Mouse (Mus musculus): Measurements from ENCODE around the gene Gnai2. TPM values are rescaled to one million over a fixed set of nuclear protein-coding genes. Genes with fewer than 3 reads are reported as not detected.
"Not testable (repeated sequence)": the region's sequence is repeated elsewhere in the genome, so short reads cannot be mapped to it uniquely, and the experiment has no call there.

Gnai2 gene
- polyA plus RNA-seq, 1 experiment, result 1,017 TPM

DNA sequence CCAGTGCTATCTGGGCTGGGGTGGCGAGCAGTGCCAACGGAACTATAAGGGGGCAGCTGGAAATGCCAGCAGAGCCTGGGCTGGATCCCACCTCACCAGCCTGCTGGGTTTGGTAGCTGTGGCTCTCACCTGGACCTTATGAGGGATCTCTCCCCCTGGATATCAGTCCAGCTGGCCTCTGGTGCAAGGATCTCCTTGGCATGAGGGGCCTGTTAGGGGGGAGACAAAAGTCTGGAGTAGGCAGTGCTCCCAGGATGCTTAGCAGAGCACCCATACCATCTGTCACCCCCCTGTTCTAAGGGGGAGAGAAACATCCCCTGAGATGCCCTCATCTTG is 62.9 kb downstream of the Gnai2 start:
- H3K4me3 ChIP-seq (ENCODE audit: insufficient read depth, low read length), result no peak overlapping the region
- no peak for TF ChIP-seq POLR2A (IDR thresholded peaks at IDR 0.05; ENCODE audit: borderline replicate concordance, low read depth, low read length)
- TF ChIP-seq CTCF (IDR thresholded peaks at IDR 0.05; ENCODE audit: low read depth, low read length), result no peak
- H3K27ac ChIP-seq (ENCODE audit: insufficient read depth, low read depth, low read length), result no peak overlapping the region
- H3K4me1 ChIP-seq (ENCODE audit: control insufficient read depth, insufficient read depth, low read length), result peaks cover 43% of the 10 kb centered on the region

- TF ChIP-seq CTCF (IDR thresholded peaks at IDR 0.05; ENCODE audit: low read depth, low read length) (no peak), POLR2A (IDR thresholded peaks at IDR 0.05; ENCODE audit: borderline replicate concordance, low read depth, low read length) (no peak)
- Histone ChIP-seq H3K27ac (ENCODE audit: insufficient read depth, low read depth, low read length) (no peak overlapping the region), H3K4me1 (ENCODE audit: control insufficient read depth, insufficient read depth, low read length) (peaks cover 49% of the 10 kb centered on the region), H3K4me3 (ENCODE audit: insufficient read depth, low read length) (no peak overlapping the region)
Observed at GRCm38 (mm10) chr9:107571534-107572326, 63.4 kb downstream of the Gnai2 start.

GRCm38 (mm10) chr9:107570845-107571244 is 64.3 kb downstream of the Gnai2 start:
- no peak overlapping the region for H3K4me3 ChIP-seq (ENCODE audit: insufficient read depth, low read length)

GRCm38 (mm10) chr9:107570016-107570415 is 65.2 kb downstream of the Gnai2 start:
- Histone ChIP-seq H3K4me1 (ENCODE audit: control insufficient read depth, insufficient read depth, low read length) (peaks cover 60% of the 10 kb centered on the region), H3K4me3 (ENCODE audit: insufficient read depth, low read length) (peak overlapping the region; percentile 85), H3K27ac (ENCODE audit: insufficient read depth, low read depth, low read length) (no peak overlapping the region)
- TF ChIP-seq POLR2A (IDR thresholded peaks at IDR 0.05; ENCODE audit: borderline replicate concordance, low read depth, low read length) (no peak), CTCF (IDR thresholded peaks at IDR 0.05; ENCODE audit: low read depth, low read length) (no peak)

More at GRCm38 (mm10) chr9:107570845-107571244, 64.3 kb downstream of the Gnai2 start:
- TF ChIP-seq CTCF (IDR thresholded peaks at IDR 0.05; ENCODE audit: low read depth, low read length), result no peak
- no peak for TF ChIP-seq POLR2A (IDR thresholded peaks at IDR 0.05; ENCODE audit: borderline replicate concordance, low read depth, low read length)
- no peak overlapping the region for H3K27ac ChIP-seq (ENCODE audit: insufficient read depth, low read depth, low read length)
- H3K4me1 ChIP-seq (ENCODE audit: control insufficient read depth, insufficient read depth, low read length), result peaks cover 56% of the 10 kb centered on the region

DNA sequence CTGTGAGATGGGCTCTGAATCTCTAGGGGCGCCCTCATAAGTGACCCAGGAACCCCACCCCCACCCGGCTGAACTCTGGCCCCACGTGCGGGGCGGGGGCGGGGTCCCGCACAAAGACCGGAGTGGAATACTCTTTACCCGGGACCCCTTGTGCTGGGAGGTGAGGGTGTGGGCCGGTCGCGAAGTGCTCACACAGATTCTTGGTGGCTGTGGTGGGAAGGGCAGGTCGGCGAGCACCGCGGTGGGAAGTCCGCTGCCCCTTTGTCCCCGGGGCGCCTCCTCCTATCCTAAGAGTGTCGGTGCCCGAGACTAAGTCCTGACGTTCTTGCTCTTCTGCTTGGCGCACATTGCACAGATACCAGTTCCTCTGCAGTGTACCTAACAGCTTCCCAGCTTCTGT is 65.9 kb downstream of the Gnai2 start:
- peak overlapping the region; percentile 85 for H3K4me3 ChIP-seq (ENCODE audit: insufficient read depth, low read length)
- TF ChIP-seq POLR2A (IDR thresholded peaks at IDR 0.05; ENCODE audit: borderline replicate concordance, low read depth, low read length) (no peak), CTCF (IDR thresholded peaks at IDR 0.05; ENCODE audit: low read depth, low read length) (no peak)
- peaks cover 54% of the 10 kb centered on the region for H3K4me1 ChIP-seq (ENCODE audit: control insufficient read depth, insufficient read depth, low read length)
- H3K27ac ChIP-seq (ENCODE audit: insufficient read depth, low read depth, low read length), result peak overlapping the region; percentile 46

DNA sequence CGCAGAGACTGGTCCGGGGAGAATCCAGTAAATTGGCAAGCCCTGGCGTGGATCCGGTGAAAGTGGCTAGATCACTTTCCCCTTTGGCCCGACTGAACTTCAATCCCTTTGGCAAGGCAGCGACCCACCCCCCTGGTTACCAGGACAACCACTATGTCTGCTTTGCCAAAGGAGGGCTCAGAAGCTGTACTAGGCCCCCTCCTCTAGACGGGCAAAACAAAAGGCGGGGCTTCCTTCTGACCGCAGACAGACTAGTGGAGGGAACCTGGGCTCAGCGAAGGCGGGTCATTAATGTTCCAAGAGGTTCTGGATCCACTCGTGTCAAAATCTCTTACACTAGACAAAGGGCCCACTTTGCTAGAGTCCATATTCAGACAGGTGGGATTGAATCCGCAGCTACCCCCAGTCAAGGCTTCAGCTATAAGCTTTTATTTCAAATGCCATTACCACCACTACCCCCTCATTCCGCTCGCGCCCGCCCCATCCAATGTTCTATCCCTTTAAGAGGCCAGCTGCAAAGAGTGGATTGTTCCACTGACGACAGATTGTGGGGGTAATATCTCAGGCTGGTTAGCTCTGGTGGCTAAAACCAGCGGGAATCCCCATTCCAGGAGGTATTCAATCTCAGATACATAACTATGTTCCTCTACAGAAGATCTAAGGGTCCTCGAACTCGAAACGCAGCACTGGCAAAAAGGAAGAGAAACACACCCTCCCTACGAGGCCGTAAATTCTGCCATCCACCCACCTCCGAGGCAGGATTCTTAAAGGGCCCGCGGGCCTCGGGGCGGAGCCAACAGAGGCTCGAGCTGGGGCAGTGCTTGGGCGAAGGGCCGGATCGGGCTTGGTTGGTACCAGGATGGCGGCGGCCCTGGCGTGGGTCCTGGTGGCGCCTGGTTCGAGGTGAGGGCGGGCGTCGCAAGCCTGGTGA is 66.6 kb downstream of the Gnai2 start:
- peaks cover 56% of the 10 kb centered on the region for H3K4me1 ChIP-seq (ENCODE audit: control insufficient read depth, insufficient read depth, low read length)
- H3K4me3 ChIP-seq (ENCODE audit: insufficient read depth, low read length), result peak overlapping the region; percentile 85
- H3K27ac ChIP-seq (ENCODE audit: insufficient read depth, low read depth, low read length), result peak overlapping the region; percentile 76
- TF ChIP-seq CTCF (IDR thresholded peaks at IDR 0.05; ENCODE audit: low read depth, low read length) (no peak), POLR2A (IDR thresholded peaks at IDR 0.05; ENCODE audit: borderline replicate concordance, low read depth, low read length) (no peak)

GRCm38 (mm10) chr9:107567702-107568319 is 67.4 kb downstream of the Gnai2 start, which contains the start of gene Hyal2:
Hyal2 (plus strand) TSS chr9:107567945.
- H3K27ac ChIP-seq (ENCODE audit: insufficient read depth, low read depth, low read length), result peak within 1 kb of the TSS; percentile 76
- no peak for TF ChIP-seq CTCF (IDR thresholded peaks at IDR 0.05; ENCODE audit: low read depth, low read length)
- no peak for TF ChIP-seq POLR2A (IDR thresholded peaks at IDR 0.05; ENCODE audit: borderline replicate concordance, low read depth, low read length)
- peaks cover 51% of the 10 kb centered on the region for H3K4me1 ChIP-seq (ENCODE audit: control insufficient read depth, insufficient read depth, low read length)
- peak within 1 kb of the TSS; percentile 85 for H3K4me3 ChIP-seq (ENCODE audit: insufficient read depth, low read length)

GRCm38 (mm10) chr9:107566855-107567254 is 68.3 kb downstream of the Gnai2 start:
- H3K27ac ChIP-seq (ENCODE audit: insufficient read depth, low read depth, low read length), result peak overlapping the region; percentile 35
- no peak for TF ChIP-seq POLR2A (IDR thresholded peaks at IDR 0.05; ENCODE audit: borderline replicate concordance, low read depth, low read length)
- no peak for TF ChIP-seq CTCF (IDR thresholded peaks at IDR 0.05; ENCODE audit: low read depth, low read length)
- no peak overlapping the region for H3K4me3 ChIP-seq (ENCODE audit: insufficient read depth, low read length)
- peaks cover 49% of the 10 kb centered on the region for H3K4me1 ChIP-seq (ENCODE audit: control insufficient read depth, insufficient read depth, low read length)

- H3K4me1 ChIP-seq (ENCODE audit: control insufficient read depth, insufficient read depth, low read length), result peaks cover 43% of the 10 kb centered on the region
- no peak overlapping the region for H3K4me3 ChIP-seq (ENCODE audit: insufficient read depth, low read length)
- peak overlapping the region; percentile 35; the same call in 1 of the 2 replicates for H3K27ac ChIP-seq (ENCODE audit: insufficient read depth, low read depth, low read length)
- no peak for TF ChIP-seq POLR2A (IDR thresholded peaks at IDR 0.05; ENCODE audit: borderline replicate concordance, low read depth, low read length)
- peak; percentile 66 for TF ChIP-seq CTCF (IDR thresholded peaks at IDR 0.05; ENCODE audit: low read depth, low read length)
Observed at GRCm38 (mm10) chr9:107566041-107566709, 69.0 kb downstream of the Gnai2 start.

DNA sequence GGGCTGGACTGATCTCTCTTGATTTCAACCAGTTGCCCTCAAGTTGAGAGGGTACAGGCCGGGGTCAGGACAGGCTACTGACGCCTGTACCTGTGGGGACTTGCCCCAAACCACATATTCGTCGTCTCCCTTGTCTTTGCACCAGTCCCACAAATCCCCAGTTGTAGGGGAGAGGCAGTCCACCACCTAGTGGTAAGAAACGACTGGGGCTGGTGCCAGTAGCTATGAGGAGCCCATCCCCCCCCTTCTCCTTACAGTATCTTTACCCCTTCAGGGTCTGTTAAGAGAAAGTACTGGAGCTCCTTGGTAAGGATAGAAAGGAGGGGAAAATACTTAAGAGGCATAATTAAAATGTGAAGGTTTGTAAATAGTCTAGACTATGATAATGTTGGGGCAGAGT is 69.6 kb downstream of the Gnai2 start:
- not testable (repeated sequence) for H3K27ac ChIP-seq (ENCODE audit: insufficient read depth, low read depth, low read length); H3K4me3 ChIP-seq (ENCODE audit: insufficient read depth, low read length)
- peaks cover 36% of the 10 kb centered on the region for H3K4me1 ChIP-seq (ENCODE audit: control insufficient read depth, insufficient read depth, low read length)
